Mouse (Mus musculus): ENCODE measurements around the gene Efcab2.

Efcab2 gene

GRCm38 (mm10) chr1:178405951-178406711 is at the start of gene Efcab2:
Gene Efcab2 (plus strand): TSS chr1:178406085.
- peak; percentile 92 for DNase-seq (ENCODE audit: low spot score)

- no peak for DNase-seq (ENCODE audit: low spot score)
These were observed 47.8 kb upstream of the Efcab2 start for GRCm38 (mm10) chr1:178357776-178358710.

GRCm38 (mm10) chr1:178360264-178360663 is 45.6 kb upstream of the Efcab2 start:
- no peak for DNase-seq (ENCODE audit: low spot score)

- DNase-seq (ENCODE audit: low spot score), result no peak
These were observed 45.2 kb upstream of the Efcab2 start for GRCm38 (mm10) chr1:178360702-178361101.

- no peak for DNase-seq (ENCODE audit: low spot score)
These were observed 40.7 kb upstream of the Efcab2 start for GRCm38 (mm10) chr1:178365171-178365570.

GRCm38 (mm10) chr1:178368121-178368520 is 37.8 kb upstream of the Efcab2 start:
- DNase-seq (ENCODE audit: low spot score), result no peak

GRCm38 (mm10) chr1:178368548-178369271 is 37.2 kb upstream of the Efcab2 start:
- peak; percentile 94 for DNase-seq (ENCODE audit: low spot score)

- DNase-seq (ENCODE audit: low spot score), result peak; percentile 43
These were observed 36.6 kb upstream of the Efcab2 start for GRCm38 (mm10) chr1:178369272-178369651.

GRCm38 (mm10) chr1:178372681-178373080 is 33.2 kb upstream of the Efcab2 start:
- DNase-seq (ENCODE audit: low spot score), result no peak

GRCm38 (mm10) chr1:178375381-178375780 is 30.5 kb upstream of the Efcab2 start:
- DNase-seq (ENCODE audit: low spot score), result no peak

GRCm38 (mm10) chr1:178376061-178376460 is 29.8 kb upstream of the Efcab2 start:
- no peak for DNase-seq (ENCODE audit: low spot score)

- DNase-seq (ENCODE audit: low spot score), result no peak
These were observed 29.0 kb upstream of the Efcab2 start for GRCm38 (mm10) chr1:178376907-178377306.

- DNase-seq (ENCODE audit: low spot score), result no peak
These were observed 27.8 kb upstream of the Efcab2 start for GRCm38 (mm10) chr1:178378115-178378514.

GRCm38 (mm10) chr1:178379224-178379623 is 26.7 kb upstream of the Efcab2 start:
- DNase-seq (ENCODE audit: low spot score), result no peak

GRCm38 (mm10) chr1:178382165-178382564 is 23.7 kb upstream of the Efcab2 start:
- no peak for DNase-seq (ENCODE audit: low spot score)

- no peak for DNase-seq (ENCODE audit: low spot score)
These were observed 17.1 kb upstream of the Efcab2 start for GRCm38 (mm10) chr1:178388802-178389201.

- peak; percentile 29 for DNase-seq (ENCODE audit: low spot score)
These were observed 16.5 kb upstream of the Efcab2 start for GRCm38 (mm10) chr1:178389401-178389800.

GRCm38 (mm10) chr1:178392970-178393369 is 12.9 kb upstream of the Efcab2 start:
- DNase-seq (ENCODE audit: low spot score), result no peak

GRCm38 (mm10) chr1:178395091-178395490 is 10.8 kb upstream of the Efcab2 start:
- DNase-seq (ENCODE audit: low spot score), result no peak

GRCm38 (mm10) chr1:178396383-178396782 is 9.5 kb upstream of the Efcab2 start:
- DNase-seq (ENCODE audit: low spot score), result peak; percentile 67

GRCm38 (mm10) chr1:178399879-178400278 is 6.0 kb upstream of the Efcab2 start:
- DNase-seq (ENCODE audit: low spot score), result no peak

- DNase-seq (ENCODE audit: low spot score), result no peak
These were observed 5.2 kb upstream of the Efcab2 start for GRCm38 (mm10) chr1:178400652-178401051.

All from lung, postnatal 25 days (tissue).